Mouse (Mus musculus): ENCODE measurements around the gene Frmd4b. TPM values are rescaled to one million over a fixed set of nuclear protein-coding genes. Genes with fewer than 3 reads are reported as not detected.

Gene Frmd4b
- polyA plus RNA-seq, 2 experiments from 2014 or later = 12.0 to 12.1 TPM

DNA sequence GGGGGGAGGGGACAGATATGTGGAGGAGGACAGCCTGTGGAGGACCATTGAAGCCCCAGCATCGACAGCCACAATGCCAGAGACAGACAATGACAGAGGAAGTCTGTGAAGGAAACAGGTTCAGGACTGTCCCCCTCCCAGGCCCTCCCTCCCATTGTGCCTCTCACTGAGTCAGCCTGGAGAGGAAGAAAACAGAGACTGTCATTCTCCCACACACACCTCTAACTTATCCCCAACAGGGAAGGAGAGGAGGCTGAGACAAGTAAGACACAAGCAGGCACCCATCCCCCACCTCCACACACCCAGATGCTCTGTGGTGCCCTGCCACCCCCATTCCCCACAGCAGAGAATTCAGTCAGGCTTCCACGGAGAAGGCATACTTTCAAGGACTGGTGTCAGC, 98.9 kb downstream of the Frmd4b start:
- ATAC-seq = no peak

GRCm38 (mm10) chr6:97517616-97518235, 99.6 kb downstream of the Frmd4b start:
- no peak for ATAC-seq

DNA sequence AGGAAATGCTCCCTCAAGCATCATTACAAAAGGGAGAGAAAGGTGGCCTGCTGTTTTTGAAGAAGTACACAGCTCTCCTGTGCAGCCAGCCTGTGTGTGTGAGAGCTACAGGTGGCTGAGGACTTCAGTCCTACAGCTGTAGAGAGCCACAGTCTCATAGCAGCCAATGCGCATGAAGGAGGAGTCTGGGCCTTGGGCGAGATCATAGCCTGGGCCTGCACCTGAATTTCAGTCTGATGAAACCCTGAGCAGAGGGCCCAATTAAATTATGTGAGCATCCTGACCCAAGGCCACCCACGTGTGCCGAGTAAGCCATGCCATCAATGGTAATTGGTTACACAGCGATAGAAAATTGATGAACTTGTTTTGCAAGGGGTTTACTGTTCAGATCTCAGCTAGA, 100.4 kb downstream of the Frmd4b start:
- ATAC-seq = no peak

GRCm38 (mm10) chr6:97510771-97511170, 106.6 kb downstream of the Frmd4b start:
- ATAC-seq = no peak

GRCm38 (mm10) chr6:97509434-97509833, 107.9 kb downstream of the Frmd4b start:
- ATAC-seq = no peak

DNA sequence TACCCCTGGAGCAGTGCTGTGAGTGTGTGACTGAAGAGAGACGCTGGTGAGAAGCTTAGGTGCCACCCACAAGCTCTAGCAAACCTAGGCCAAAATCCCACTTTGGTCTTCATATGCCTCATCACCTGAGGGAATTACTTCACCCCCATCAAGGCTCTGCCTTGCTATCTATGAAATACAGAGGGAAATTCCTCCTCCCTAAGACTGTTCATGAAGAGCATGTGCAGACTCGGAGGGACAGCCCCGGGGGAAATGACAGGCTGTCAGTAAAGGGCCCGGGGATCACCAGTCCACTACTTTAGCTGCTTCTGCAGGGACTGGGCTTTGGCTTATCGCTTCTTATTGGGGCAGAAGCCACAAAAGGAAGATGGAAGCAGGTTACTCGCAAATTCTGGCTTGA, 108.9 kb downstream of the Frmd4b start:
- ATAC-seq = no peak

- ATAC-seq = no peak
These were observed 109.4 kb downstream of the Frmd4b start for GRCm38 (mm10) chr6:97507893-97508292.

GRCm38 (mm10) chr6:97506141-97506650, 111.1 kb downstream of the Frmd4b start:
- ATAC-seq = no peak

DNA sequence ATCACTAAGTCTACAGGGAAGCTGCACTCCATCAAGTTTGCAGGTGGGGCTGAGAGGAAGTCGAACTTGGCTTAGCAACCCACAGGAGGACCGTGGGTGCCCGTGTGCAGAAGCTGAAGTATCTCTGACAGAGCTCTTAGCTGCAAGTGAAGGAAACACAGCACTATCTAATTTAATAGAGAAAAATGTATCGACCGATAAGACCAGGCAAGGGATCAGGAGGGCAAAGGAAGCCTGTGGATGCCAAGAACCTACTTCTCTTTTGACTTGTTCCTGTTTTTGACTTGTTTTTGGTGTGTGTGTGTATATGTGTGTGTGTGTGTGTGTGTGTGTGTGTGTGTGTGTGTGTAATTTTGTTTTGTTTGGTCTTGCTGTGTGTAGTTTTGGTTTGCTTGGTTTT, 112.7 kb downstream of the Frmd4b start:
- no peak for ATAC-seq

DNA sequence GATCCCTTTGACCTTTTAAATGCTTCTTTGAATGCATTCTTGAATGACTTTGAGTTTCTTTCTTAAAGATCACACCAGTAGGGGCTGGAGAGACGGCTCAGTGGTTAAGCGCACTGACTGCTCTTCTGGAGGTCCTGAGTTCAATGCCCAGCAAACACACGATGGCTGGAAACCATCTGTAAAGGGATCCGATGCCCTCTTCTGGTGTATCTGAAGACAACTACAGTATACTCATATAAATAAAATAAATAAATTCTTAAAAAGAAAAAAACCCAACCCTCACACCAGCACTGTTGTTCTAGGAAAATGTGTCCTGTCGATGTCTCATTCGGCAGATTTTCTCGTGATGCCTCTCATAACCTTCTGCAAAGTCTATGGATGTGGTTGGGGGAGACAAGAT, 116.3 kb downstream of the Frmd4b start:
- no peak for ATAC-seq

DNA sequence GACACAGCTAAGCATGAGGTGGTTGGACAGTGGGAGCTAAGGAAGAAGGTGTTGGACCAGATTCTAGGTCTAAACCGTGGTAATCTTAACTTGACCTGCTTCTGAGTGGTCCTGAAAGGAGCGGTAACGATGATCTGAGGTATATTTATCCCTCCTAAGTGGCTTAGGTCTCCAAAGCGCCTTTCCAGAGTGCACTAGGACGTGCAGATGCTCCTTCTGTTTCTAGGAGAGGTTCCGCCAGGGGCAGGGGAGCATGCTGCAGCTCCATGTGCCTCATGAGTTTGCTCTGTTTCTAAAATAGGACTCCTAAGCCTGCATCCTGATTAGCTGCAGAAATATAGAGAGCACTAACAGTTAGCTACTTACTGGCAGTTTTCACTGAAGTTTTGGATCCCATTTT, 117.1 kb downstream of the Frmd4b start:
- ATAC-seq = no peak

DNA sequence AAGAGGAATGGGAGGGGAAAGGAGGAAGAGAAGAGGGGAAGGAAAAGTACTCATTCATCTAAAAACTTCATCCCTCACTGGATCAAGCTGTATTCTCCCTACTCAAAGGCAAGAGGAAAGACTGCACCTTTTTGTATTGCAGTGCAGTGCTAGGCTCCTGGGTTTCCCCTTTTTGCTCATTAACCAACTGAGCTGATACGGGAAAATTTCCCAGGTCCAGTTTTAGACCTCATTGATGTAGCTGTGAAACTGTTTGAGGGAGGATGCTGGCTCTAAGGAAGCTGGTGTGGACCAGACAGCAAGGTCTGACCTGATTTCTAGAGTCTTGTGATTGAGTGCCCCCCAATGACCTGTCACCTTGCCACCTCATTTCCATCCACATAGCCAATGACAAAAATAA, 121.3 kb downstream of the Frmd4b start:
- ATAC-seq = no peak

DNA sequence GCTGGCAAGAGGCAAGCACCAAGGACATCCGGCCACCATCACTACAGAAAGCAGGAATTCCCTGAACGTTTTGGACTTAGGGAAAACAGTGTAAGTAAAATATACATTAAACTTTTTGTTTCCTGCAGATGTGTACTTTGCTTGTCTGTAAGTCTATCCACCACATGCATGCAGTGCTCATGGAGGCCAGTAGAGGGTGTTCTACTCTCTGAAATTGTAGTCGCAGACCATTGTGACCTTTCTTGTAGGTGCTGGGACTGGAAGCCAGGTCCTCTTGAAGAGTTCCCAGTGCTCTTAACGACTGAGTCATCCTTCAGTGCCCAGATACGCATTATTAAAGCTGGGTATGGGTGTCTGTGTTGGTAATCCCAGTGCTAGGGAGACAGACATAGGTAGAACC, 126.3 kb downstream of the Frmd4b start:
- ATAC-seq = no peak

GRCm38 (mm10) chr6:97488821-97489220, 128.5 kb downstream of the Frmd4b start:
- ATAC-seq = no peak

DNA sequence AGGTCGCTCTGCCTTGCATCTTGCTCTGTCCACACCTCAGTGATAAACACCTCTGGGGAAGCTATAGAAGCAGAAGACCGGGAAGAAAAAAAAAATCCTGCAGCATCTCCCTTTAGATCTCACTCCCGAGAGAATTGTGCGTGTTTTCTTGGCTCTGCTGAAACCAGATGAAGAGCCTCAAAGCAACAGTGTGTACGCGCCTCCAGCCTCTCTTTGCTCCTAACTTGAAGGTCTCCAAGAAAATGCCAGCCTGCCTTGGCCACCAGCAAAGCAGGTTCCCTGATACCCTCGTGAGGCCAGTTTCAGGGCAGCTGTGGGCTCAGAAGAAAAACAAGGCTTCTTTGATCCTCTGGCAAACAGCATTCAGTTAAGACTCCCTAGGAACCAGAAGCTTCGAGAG, 129.1 kb downstream of the Frmd4b start:
- no peak for ATAC-seq

- ATAC-seq = peak; percentile 37
These were observed 129.7 kb downstream of the Frmd4b start for GRCm38 (mm10) chr6:97487535-97488081.

DNA sequence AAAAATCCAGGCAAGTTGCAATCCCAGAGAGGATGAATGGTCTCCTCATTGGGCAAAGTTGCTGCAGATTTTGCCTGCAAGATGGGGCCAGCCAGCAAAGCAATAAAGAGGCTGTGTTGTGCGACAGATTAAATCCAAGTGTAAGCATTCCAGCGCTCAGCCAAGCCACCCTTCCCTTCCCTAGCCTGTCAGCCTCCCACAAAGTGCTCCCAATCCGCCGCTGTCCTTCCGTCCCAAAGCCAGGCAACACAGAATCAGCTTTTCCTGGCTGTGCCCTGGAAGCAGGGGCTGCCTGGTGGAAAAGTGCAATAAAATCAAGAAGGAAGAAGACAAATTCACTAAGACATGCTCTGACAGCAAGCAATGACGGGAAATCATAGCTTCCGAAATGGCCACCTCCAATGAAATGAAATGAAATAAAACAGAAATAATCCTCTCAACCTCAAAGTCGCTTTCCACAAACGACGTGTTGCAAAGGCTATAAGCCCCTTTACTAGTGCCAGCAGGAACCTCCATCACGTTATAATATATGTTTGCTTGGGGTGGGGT, 130.5 kb downstream of the Frmd4b start:
- no peak for ATAC-seq

- ATAC-seq = no peak
These were observed 131.4 kb downstream of the Frmd4b start for GRCm38 (mm10) chr6:97485886-97486386.

DNA sequence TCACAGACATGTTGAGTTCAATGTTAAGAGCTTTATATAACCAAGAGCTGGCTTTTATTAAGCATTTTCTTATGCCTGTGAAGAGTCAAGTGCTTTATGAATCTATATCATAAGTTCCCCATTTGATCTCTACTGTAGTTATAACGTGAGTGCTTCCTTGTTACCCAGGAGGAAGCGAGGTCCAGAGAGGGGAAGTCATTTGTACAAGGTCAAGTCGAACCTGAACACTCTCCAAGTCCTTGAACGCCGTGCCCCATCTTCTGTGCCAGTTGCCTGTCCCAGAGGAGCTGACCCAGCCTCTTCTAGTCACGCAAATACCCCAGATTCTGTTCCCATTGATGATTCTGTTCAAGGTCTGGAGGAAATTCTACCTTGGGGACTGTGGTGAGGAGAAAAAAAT, 135.4 kb downstream of the Frmd4b start:
- ATAC-seq = no peak

DNA sequence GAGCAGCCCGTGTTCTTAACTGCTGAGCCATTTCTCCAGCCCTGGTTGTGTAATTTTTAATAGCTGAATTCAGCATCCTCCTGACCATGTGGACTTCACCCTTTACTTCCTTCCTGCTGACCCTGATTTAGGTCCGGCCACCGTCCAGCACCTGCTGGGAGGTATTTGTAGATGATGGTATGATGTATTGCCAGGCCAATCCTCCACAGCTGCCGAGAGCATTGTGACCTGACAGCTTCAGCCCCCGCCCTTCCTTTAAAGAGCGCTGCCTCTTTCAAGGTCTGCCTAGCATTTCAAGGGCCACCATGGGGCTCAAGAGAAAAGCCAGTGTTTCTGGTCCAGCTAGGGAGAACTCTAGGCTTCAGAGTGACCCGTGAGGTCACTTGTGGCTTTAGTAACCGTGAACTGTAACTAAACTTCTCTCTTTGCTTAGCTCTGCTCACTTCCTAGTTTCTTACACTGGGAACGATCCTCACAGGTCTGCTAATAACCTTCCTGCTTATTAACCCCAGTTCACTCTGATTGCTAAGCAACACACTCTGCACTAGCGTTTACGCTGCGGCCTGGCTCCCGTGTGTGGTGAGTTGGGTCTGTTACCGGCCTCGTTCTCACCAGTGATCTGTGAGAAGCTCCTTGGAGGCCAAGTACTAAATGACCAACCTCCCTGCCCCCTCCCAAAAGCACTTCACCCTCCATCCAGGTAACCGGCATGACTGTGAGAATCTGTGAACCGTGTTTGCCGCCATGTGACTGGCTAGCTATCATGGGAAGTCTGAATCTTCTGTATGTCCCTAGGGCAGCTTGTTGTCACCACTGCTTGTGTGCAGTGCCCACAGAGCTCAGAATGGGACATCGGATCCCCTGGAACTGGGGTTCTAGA, 138.1 kb downstream of the Frmd4b start:
- no peak for ATAC-seq

- ATAC-seq = peak; percentile 70
These were observed 143.7 kb downstream of the Frmd4b start for GRCm38 (mm10) chr6:97473672-97474071.

GRCm38 (mm10) chr6:97472873-97473550, 144.3 kb downstream of the Frmd4b start:
- peak; percentile 58 for ATAC-seq

All from CD4-positive, CD25-positive, alpha-beta regulatory T cell, adult 4 months (primary cell).